Mouse (Mus musculus) left cerebral cortex, adult 18-20 months (tissue): Measurements from ENCODE around the gene Galnt13. TPM values are rescaled to one million over a fixed set of nuclear protein-coding genes. Genes with fewer than 3 reads are reported as not detected.
"Not testable (repeated sequence)": the region's sequence is repeated elsewhere in the genome, so short reads cannot be mapped to it uniquely, and the experiment has no call there.

ENCODE experiments used
- DNase-seq, 2 experiments: peaks; one replicate each; pipeline ENCODE4 v3.0.0; 2021 to 2022; ENCODE audit warnings: low spot score in 2 of 2, mixed read lengths in 1 of 2
- total RNA-seq, 2 experiments: library from RNA; stranded (reverse); gene quantifications; 2 replicates each; pipeline ENCODE4 v1.2.3; 2021

The Galnt13 gene
- total RNA-seq, 2 experiments from 2014 or later, result 39.2 to 46.0 TPM

DNA sequence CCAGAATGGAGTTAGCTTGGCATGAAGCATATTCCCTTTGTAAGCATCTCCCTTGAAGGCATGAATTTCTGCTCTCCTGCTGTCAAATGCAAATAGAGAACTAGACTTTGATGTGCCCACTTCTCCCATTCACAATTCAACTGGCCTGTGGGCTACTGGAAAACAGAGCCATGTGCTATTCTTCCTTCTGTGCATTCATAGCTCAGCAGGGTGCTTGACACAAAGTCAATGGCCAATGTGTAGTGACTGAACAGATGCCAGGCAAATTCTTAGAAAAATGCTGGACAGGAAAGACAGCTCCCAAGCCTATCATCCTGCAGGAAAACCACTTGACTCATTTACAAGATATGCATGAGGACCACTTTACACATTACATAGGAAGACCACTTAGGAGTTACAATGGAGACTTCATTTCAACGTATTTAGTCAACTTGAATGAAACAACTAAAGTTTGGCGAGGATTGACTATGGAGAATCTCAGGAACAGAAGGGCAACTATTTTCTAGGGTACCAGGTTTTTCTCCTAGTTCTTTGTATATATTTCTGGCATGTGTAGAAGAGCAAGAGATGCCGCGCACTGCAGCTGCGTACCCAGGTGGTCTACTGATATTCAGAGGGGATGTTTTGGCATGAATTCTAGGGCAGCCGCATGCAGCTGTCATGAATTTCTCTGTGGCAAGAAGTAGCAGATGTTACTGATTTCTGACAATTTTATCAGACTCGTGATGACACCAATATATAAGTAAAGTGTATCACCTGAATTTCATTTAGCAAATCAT lies 470.4 kb downstream of the Galnt13 start:
- DNase-seq, result no peak

DNA sequence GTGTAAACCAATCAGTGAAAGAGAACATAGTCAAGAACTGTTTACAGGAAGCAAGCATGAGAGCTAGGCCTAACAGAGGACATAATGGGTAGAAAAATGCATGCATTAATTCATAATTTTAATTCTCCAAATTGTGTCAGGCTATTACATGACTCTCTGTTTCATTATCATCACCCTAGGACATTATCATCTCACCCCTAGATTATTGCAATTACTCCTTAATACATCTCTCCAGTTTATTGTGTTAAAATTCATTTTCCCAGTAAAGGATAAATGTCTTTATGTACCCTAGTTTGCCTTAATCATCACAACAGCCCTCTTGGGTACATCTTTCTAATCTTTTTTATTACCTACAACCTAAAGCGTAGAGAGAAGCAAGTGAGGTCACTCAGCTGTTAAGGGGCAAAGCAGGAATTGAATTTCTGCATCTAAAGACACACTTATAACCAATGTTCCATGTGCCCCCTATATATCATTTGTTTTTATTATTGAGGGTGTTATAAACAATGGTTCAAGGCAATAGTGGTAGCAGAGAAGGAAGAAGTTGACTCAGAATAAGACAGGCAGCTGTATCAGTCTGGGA lies 479.1 kb downstream of the Galnt13 start:
- DNase-seq, result no peak

GRCm38 (mm10) chr2:54936369-54936768 lies 500.3 kb downstream of the Galnt13 start:
- DNase-seq, result no peak

GRCm38 (mm10) chr2:54937306-54937705 lies 501.2 kb downstream of the Galnt13 start:
- no peak for DNase-seq

- no peak for DNase-seq
Observed at GRCm38 (mm10) chr2:54938075-54938474, 502.0 kb downstream of the Galnt13 start.

DNA sequence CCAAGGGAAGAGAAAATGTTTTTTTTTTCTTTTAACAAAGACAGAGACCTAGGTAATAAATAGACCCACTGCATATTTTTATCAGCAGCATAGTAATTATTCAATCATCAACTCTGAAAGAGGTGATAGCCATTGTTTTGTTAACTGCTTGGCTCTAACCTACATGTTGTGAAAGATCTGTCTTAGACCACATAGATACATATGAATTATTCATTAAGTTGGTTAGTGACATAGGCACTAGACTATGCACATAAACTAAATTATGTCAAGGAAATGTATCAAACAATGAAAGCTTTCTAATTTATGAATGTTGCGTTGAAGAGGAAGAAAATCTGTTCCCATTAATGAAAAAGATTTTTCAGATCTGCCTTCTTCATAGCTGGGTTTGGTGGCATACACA lies 507.3 kb downstream of the Galnt13 start:
- DNase-seq, result no peak

- DNase-seq, result no peak
Observed at GRCm38 (mm10) chr2:54983839-54984238, 547.7 kb downstream of the Galnt13 start.

DNA sequence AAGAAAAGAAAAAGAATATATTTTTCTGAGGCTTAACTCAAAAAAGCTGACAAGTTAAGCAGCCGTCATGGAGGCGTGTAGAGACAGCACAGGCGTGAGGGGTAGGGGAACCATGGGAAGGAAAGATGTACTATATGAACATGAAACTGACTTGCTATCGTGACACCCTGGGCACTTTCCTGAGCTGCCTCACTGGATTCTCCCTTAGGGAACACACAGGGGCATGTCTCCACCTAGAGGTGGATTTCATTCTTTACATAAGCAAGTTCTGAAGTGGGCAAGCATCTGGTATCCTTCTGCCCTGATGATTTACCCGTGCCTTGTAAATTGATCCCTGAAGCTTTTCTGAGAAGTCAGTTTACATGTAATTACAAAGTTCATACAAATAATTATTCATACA lies 586.4 kb downstream of the Galnt13 start:
- not testable (repeated sequence) for DNase-seq

- DNase-seq, result no peak
Observed at GRCm38 (mm10) chr2:55034610-55035009, 598.5 kb downstream of the Galnt13 start.

DNA sequence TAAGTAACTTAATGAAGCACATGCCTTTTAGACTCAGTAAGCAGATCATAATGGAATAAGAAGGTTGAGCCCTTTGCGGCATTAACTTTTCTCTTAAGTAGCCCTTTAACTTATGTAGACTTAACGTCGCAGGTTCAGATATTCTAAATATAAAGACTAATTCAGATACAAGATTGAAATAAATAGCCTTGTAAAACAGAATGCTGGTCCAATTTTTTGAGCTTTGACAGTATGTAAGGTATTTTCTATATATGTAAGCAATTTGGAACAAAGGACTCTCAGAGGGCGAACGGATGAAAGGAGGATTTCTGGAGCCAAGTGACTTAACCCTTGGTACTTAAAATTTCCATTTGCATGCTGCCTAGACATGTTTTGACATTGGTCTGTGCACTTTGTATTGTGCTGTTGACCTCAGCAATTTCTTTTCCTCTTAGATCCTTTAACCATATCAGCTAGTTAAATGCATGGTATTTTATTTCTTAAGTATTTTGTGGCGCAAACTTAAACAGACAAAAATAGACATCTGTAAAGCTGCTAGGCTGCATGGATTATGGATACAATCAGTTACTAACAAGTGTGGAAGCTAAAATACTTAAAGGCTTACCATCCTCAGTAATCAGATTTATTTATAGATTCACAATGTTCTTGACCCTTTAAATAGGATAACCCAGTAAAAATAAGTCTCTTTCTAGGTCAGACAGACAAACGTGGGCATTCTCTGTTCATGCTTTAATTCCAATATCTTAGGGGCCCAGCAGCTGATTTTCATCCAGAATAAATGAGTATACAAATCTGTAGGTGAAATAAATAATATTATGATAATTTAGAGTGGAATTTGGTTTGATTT lies 629.6 kb downstream of the Galnt13 start:
- no peak for DNase-seq

DNA sequence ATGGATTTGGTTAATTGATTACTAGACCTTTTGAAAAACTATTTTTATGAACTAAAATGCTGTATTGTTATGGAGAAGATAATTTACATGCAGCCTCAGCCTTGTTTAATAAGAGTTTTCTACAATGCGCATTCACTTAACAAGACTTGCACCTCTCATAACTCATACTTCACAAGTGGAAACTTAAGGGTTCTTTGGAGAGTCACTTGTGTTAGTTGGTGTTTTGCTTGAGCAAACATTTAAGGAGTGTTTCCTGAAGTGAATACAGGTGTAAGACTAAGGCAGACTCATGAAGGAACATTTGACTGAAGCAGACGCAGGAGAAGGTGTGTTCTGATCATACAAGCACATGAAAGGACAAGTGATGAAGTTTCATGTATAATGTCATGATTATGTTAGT lies 649.5 kb downstream of the Galnt13 start:
- no peak for DNase-seq

- no peak for DNase-seq
Observed at GRCm38 (mm10) chr2:55088034-55088433, 651.9 kb downstream of the Galnt13 start.

DNA sequence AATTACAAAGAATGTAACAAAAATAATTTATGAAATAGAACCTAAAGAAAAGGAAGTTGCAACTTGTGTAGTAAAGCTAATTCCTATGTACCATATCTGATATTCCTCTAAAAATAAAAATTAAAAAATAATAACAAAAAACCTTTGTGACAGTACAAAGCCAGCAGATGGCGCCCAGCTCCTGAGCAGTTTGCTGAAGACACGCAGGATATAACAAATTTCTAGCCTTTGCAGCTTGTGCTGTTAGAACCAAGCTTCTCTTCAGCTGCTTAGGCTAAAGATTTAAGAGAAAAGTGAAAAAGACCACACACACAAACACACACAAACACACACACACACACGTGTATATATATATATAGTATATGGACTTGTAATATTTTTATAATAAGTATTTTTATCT lies 654.2 kb downstream of the Galnt13 start:
- DNase-seq, result peak; percentile 32 to 46

- no peak for DNase-seq
Observed at GRCm38 (mm10) chr2:55091495-55091894, 655.4 kb downstream of the Galnt13 start.

DNA sequence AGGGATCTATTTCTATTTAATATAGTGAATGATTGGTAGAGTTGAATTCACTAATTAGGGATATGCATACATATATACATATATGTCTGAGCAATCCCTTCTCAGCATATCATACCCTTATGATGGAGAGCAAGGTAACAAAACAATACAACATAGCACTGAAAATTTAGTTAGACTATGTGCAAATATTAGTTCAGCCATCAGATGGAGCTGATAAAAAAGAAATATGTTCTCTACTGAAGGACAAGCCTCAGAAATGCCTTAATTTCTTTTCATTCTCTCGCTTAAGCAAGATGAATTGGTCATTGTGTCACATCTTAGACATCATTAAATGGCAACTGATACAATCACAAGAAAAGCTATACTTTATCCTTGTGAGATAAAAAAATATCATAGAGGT lies 663.0 kb downstream of the Galnt13 start:
- DNase-seq, result no peak

GRCm38 (mm10) chr2:55101279-55101678 lies 665.2 kb downstream of the Galnt13 start:
- DNase-seq, result peak in 1 of 2 experiments; percentile 16

DNA sequence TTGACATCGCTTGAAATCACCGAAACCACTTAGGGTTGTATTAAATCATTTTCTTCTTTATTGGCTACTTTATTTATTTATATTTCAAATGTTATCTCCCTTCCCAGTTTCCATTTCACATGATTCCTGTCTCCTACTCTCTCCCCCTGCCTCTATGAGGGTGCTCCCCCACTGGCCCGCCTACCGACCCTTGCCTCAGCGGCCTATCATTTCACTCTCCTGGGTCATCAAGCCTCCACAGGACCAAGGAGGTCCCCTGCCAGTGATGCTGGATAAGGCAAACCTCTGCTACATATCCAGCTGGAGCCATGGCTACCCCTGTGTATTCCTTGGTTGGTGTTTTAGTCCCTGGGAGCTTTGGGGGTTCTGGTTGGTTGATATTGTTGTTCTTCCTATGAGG lies 667.4 kb downstream of the Galnt13 start:
- no peak for DNase-seq

DNA sequence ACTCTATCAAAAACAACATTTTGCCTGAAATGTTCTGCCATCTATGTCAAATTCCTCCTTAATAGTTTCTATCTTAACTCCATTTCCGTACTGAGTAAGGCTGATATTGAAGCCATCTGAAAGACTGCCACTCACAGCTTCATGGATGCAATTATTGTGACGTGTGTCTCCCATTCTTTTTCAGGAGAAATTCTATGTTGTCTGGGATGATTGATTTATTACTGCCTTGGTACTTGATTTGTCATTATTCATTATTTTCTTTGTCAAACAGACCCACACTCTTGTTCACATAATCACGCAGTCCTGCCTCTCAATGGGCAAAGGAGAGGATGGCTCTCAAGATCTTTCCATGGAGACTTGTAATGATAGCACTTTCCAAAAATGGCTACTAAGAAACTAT lies 671.7 kb downstream of the Galnt13 start:
- no peak for DNase-seq

DNA sequence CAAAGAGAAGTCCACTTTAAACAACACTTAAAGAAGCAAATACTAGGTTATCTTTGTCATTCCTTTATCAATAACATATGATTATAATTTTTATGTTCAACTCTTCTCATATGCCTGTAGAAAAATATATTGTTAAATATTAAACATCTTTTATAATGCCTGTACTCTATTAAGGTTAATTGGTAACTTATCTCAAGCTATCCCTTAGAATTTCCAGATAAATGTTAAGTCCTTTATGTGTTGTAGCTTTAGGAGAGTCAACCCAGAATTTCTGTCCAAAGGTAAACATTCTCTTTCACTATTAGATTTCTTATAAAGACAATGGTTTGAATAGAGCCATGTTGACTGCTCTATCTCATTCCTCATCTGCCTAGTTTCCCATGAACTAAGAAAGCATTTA lies 717.0 kb downstream of the Galnt13 start:
- DNase-seq, result no peak

GRCm38 (mm10) chr2:55164781-55165180 lies 728.7 kb downstream of the Galnt13 start:
- no peak for DNase-seq
